Mouse (Mus musculus): ENCODE data around the gene Slc39a2.
"Not testable (repeated sequence)": the region's sequence is repeated elsewhere in the genome, so short reads cannot be mapped to it uniquely, and the experiment has no call there.

Slc39a2 gene

DNA sequence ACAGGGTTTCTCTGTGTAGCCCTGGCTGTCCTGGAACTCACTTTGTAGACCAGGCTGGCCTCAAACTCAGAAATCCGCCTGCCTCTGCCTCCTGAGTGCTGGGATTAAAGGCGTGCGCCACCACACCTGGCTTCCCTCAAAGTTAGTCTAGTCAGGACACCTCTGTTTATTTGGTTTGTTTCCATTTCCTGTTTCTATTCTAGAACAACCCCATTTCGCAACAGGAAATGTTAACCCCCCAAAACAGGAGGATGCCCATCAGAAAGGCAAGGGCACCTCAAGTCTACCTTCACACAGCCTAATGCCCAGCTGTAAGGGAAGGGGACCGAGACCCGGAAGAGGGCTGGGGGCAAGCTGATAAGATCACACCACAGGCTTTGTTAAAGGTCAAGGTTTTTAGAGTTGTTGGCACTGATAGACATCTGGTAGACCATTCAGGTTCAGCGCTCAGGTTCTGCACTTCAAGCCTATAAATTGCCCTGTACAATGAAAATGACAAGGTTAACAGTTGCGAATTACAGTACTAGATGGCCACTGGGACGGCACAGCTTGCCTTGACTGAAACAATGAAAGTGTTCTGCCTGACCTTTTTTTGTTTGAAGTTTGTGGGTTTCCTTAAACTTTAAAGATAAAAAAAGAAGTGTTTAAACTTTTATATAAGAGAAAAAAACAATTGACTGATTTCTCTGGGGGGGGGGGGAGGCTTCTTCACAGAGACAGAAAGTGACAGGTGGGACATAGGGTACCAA is at the start of gene Slc39a2:
Slc39a2 (plus strand) TSS at position 699 of the 749 bp plus-strand sequence.
- DNase-seq: no peak

- no peak for DNase-seq
Measured at GRCm38 (mm10) chr14:51843882-51844281, 48.8 kb upstream of the Slc39a2 start.

DNA sequence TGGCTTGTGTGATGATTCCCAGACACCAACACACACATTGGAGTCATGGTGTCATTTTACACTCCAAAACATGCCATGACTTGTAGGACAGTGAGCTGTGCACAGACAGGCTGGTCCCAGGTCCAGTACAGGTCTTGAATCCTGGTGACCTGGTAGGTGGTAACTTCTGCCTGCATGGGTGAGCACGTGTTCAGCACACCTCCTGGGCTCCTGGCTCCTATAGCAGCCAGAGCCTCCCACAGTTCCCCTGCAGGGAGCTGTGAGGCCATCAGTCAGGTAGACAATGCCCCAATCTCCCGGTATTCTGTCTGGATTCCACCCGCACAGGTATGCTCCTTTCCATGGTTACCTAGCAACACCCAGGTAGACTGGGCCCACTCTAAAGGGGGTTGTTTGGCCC is 46.1 kb upstream of the Slc39a2 start:
- DNase-seq: no peak

DNA sequence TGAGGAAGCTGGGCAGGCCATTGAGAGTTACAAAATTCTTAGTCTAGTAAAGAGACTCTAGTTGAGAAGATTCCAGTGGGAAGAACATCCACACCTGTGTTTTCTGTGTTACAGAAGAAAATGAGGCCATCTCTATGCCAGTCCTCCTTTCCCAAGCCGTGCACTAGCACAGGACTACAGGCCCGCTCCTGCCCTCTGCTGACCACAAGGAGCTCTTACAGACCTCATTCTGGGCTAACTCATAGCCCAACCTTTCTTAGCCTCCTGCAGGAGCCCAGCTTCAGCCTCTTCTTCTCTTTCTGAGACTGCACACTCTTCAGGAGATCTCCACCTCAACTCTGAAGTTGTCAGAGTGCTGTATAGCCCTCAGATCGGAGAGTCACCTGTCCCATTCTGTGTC is 41.7 kb upstream of the Slc39a2 start:
- not testable (repeated sequence) for DNase-seq

- no peak for DNase-seq
Measured at GRCm38 (mm10) chr14:51853399-51853798, 39.3 kb upstream of the Slc39a2 start, which contains the start of gene Ear6. Gene Ear6, plus strand, starts transcription at chr14:51853699.

- not testable (repeated sequence) for DNase-seq
Measured at GRCm38 (mm10) chr14:51855280-51855679, 37.4 kb upstream of the Slc39a2 start.

- DNase-seq: not testable (repeated sequence)
Measured at GRCm38 (mm10) chr14:51863603-51864002, 29.1 kb upstream of the Slc39a2 start.

DNA sequence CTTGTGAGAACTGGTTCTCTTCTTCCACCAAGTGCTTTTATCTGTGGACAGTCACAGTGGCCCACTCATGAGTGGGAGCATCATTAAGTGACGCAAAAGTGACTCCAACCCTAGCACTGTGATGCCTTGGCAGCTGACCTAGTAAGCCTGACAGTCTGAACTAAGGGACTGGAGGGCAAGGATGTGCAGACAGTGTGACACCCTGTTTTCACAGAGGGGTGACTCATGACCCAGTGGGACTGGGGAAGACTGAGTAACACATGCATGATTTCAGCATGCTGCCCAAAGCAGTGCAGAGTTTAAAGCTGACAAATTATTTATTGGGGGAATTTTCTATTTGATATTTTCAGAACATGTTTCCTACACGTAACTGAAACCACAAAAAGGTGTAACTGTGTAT is 21.9 kb upstream of the Slc39a2 start:
- no peak for DNase-seq

DNA sequence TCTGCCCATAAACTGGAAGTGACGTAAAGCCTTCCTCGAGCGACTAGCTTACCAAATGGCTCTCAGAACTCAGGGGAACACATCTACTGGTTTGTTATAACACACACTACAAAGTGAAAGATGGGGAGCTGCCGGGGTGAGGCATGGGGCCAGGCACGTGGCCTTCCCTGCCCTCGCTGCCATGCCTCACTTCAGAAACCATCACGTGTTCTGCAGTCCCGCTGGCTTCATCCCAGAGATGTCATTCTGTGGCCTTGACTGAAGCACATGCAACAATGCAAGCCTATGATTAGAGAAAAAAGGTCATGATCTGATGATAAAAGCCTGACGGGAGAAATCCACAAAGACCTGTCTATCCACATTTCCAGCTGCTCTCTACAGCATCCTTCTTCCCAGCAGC is 20.9 kb upstream of the Slc39a2 start:
- DNase-seq: no peak

DNA sequence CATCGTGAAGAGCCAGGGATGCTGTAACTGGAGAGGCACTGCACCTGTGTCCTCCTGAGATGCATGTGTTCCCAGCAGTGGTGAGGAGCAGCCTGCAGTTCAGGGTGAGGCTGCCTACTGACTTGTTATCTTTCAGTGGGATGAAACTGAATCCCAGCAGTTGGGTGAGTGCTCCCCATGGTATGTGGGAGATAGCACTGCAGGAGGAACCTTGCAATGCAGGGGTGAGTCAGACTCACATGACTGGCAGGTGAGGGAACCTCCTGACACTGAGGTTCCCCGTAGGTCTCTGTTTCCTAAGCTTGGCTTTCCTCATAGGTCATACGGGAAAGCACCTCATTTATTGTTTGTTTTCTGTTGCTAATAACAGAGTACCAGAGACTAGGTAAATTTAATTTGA is 15.2 kb upstream of the Slc39a2 start:
- no peak for DNase-seq

GRCm38 (mm10) chr14:51883527-51884030 is 9.1 kb upstream of the Slc39a2 start:
- DNase-seq: peak; percentile 81

DNA sequence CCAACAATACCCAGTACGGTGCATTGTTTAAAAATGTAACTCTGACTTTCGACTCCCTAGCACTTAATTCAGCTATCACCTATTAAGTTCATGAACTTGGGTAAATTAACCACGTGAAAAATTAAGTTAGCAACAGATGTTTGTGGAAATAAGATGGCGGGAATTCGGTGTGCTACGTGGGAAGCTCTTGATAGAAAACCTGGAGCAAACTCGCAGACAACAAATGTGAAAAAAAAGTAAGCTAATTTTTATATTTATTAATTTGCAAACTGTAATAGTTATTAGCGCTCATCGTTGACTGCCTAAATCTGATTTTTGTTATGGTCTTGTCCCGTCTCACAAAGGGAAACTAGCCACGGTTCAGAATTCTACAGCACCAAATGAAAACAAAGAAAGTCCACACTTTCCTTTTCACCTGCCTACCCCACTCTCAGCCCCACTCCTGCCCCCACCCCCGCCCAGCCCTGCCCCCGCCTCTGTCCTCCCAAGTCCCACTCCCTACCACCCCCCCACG is 8.6 kb upstream of the Slc39a2 start:
- no peak for DNase-seq

DNA sequence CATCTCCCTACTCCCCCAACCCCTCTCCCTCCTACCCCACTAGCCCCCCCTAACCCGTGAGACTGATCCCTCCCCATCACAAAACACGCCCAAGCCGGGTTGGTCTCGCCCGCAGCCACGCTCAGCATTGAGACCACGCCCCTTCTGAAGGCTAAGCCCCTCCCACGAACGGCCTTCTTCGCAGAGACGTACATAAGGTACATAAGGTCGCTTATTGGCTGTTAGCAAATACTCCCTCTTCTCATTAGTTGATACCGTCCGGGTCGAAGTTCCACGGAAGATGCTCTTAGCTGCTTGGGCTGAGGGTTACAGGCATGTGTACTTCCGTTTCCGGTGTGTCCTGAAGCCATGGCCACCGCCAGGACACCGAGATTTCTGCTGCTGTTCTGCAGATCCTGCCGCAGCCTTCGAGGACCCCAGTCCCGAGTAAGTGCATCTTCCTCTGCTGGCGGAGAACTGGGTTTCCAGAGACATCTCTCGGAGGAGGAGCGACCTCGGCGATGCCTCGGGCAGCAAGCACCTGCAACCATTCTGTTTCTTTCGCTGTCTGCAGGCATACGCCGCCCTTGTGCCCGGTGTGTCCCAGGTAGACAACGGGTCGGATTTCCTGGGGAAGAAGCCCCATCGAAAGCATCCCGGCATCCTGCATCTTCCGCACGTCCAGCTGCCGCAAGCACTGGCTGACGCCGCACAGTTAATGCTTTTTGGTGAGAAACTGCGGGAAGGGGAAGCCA is 7.9 kb upstream of the Slc39a2 start, which contains the start of gene Mettl17:
Mettl17 (plus strand) TSS at position 245 of the 734 bp plus-strand sequence.
- peak; percentile 95 for DNase-seq

DNA sequence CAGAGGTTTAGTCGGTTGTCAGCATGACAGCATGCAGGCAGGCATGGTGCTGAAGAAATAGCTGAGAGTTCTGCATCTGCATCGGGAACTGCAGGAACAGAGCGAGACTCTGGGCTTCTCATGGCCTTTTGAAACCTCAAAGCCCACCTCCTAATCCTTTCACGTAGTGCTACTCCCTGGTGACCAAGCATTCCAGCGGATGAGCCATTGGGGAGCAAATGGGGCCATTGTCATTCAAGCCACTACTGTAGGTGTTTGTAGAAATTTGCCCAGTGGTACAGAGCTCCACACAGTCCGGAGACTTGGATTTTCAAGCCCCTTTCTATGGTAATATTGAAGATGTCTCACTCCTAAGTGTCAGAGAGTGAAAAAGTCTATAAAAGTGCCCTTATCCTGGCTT is 6.6 kb upstream of the Slc39a2 start:
- no peak for DNase-seq

DNA sequence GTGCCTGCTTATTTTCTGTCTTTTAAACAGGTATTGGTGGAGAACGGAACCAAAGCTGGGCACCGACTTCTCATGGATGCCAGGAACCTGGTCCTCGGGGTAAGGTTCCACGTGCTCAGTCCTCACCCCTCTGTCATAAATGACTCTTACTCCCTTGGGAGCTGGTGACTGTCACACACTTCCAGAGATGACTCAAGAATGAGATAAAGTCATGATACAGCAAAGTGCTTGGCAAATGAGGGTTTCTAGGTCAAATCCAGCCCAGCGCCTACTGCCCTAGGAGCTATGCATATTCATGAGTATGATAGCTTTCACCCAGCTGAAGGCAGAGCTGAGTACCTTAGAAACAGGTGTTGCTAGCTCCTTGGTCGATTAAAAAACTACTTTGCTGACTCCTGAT is 2.9 kb upstream of the Slc39a2 start:
- DNase-seq: no peak

- peak; percentile 40 for DNase-seq
Measured at GRCm38 (mm10) chr14:51893094-51893794, 555 bp downstream of the Slc39a2 start.

DNA sequence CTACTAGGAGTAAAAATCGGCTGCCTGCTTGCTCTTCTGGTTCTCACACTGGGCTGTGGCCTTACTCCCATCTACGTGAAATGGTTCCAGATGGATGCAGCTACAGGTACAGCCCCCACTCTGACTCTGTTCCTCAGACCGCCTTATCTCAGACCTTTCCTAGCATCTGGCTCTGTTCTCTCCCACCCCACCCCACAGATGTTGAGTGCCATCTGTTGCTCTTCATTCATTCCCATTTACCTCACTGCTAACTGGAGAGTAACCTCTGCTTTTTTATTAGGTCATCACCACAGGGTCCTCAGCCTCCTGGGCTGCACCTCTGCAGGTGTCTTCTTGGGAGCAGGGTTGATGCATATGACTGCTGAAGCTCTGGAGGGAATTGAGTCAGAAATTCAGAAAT is 1.1 kb downstream of the Slc39a2 start:
- DNase-seq: no peak

GRCm38 (mm10) chr14:51895071-51895470 is 2.4 kb downstream of the Slc39a2 start:
- no peak for DNase-seq

- no peak for DNase-seq
Measured at GRCm38 (mm10) chr14:51896019-51896418, 3.3 kb downstream of the Slc39a2 start.

DNA sequence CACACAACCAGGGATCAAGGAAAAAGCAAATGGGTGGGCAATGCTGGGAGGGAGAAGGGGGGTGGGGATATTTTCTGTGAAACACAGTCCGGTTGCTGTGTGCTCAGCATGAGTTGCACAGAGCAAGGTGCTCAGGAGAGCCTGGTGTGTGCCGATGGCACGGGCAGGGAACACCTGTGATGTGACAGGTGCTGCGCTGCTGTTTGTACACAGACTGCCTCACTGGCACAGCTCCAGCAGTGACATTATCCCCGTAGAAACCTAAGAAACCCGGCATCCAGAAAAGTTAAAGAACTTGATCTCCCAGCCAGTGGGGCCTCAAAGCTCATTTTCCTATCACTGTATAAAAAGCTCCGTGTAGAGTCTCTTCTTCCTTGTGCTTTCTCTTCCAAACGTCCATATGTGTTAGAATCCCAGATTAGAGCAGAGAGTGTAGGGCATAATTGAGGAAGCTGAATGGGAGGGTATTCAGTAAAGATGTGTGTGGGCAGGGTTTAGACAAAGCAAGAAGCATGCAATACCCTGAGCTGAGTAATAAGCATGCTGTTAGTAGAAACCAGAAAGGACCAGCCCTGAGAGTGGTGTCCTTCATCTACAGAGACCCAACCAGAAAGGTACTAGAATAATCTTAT is 4.0 kb downstream of the Slc39a2 start:
- DNase-seq: no peak

GRCm38 (mm10) chr14:51899351-51899750 is 6.7 kb downstream of the Slc39a2 start:
- no peak for DNase-seq
